Mouse (Mus musculus): ENCODE results near the gene Slc39a13.
"Not testable (repeated sequence)": the region's sequence is repeated elsewhere in the genome, so short reads cannot be mapped to it uniquely, and the experiment has no call there.

The Slc39a13 gene

DNA sequence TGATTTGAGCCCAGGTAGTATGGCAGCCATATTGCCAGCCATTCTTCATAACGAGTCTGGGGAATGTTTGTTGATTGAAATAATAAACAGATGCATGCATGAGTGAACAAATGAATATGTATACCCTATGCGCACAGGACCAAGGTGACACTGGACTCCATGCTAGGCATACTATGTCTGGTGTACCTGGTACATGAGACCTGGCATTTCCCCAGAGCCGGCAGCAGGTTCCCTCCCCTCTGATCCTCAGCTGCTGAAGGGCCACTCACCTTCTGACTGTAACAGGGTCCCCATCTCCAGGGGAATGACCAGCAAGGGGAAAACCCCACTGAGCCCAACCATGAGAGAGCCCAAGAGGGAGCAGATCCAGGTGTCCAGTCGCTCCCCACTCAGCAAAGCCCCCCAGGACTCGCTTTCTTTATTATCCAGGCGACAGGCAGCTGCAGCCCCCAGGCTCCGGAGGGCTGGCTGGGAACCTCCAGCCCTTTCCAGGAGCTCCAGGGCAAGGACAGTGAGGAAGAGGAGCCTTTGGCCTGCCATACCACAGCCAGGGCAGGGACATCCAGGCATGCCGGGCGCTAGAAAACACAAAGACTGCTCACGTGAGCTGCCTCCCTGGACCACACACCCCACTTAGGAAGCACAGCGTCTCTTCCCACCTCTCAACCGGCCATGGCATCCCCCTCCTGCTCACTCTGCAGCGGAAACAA lies 1.9 kb downstream of the Slc39a13 start:
- in situ Hi-C loops (cut with MseI, MboI), result no loop called here

DNA sequence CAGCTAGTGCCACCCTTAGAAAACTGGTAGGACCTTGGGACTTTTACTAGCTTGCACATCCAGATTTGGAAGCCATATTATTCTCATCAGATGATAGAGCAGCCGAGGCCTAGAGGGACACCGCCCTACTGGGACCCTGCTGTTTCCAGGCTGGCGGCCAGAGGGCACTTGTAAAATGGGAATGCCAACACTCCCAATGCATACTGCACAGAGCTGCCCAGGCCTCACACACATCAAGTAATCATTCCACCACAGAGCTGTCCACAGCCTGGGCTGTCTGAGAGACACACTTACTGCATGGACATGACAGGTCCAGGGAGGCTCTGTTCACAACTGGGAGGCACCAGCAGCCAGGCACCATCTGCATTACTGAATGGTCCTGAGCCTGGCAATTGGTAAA lies 3.8 kb downstream of the Slc39a13 start:
- in situ Hi-C loops (cut with MseI, MboI), result no loop called here

DNA sequence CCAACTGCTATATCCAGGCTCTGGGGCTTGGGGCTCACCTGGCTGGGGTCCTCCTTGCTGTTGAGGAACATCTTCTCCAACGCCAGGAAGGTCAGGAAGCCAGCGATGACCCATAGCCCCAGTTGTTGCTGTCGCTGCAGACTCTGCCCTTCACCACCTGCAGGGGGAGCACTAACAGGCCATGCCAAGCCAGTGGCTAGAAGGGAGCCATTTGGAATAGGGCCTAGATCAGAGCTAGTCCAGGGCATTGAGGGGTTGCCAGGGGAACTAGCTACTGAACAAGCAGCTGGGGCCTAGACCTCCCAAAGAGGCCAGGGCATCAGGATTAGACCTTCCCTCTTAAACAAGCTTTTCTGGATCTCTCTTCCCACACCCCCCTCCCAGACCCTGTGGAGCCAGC lies 4.7 kb downstream of the Slc39a13 start:
- in situ Hi-C loops (cut with MseI, MboI), result no loop called here

DNA sequence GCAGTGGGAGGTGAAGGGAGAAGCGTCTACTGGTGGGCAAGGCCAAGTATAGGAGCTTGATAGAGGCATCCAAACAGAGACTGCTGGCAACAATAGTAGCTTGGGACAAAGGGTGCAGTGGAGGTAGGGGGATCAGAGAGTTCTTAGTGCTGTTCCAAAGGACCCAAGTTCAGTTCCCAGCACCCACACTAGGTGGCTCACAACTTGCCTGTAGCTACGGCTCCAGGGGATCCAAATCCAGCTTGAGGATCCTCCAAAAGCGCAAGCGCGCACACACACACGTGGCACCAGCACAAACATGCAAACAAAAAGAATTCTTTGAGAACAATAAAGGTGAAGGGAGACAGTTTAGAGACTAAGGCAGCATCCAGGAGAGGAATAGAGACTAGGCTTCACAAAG lies 6.0 kb downstream of the Slc39a13 start:
- in situ Hi-C loops (cut with MseI, MboI), result no loop called here

DNA sequence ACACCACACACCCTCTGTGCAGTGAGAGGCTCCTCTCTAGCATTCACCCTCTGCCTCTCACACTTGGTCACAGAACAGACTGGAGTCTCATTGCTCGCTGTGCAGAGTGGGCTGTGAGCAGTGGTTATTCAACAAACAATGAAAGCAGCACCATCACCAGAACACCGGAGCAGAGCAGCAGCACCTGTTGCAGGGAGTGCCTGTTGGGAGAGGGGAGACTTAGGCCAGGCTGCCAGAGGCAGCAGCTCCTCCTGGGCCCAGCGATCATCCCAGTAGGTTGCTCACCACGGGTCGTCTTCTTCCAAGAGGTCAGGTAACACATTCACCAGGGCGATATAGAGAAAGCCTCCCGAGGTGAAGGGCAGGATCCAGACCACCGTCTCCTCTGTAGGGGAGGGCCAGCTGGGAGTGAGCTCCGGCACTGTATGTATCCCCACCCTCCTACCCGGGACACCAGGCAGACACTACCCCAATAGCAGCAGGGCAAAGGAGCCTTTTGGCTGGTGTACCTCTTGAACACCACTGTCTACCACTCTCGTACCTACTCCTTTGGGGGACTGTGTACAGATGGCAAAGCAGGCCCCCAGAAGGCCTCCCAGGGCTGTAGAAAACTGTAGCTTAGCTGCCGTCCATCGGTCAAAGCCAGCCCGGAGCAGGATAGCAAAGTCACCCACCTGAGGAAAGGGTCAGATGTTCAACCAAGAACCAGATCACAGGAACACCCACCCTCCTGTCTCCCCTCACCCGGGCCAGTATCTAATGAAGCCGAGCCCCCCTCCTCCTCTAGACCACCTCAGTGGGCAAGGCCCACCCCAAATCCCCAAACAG lies 7.2 kb downstream of the Slc39a13 start:
- in situ Hi-C loops (cut with MseI, MboI), result no loop called here

DNA sequence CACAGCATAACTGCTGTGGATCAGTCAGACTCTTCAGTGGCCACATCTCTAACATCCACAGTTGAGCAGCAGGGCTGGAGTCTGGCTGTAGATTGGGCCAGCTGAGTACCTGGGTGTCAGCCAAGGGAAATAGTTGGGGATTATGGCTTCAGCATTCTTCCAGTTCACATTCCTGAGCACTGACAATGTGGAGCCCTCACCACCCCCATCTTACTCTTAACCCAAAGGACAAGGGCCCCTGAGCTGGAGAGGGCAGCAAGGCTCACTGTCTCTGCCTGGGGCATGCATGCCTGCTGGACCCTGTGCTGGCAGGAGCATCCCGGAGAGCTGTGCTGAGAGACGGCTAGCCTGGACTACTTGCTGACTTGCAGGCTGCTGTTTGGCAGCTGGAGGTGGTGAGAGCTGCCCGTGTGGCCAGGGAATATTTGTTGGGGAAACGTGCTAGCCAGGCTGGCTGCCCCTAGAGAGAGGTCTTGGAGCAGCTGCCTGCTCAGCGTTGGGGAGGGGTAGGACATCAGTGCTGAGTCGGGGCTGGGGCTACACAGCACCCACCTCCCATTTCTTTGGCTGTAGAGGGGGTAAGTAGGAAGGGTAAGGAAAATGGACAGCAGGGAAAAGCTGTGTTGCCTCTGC lies 8.3 kb downstream of the Slc39a13 start:
- in situ Hi-C loops (cut with MseI, MboI), result no loop called here

DNA sequence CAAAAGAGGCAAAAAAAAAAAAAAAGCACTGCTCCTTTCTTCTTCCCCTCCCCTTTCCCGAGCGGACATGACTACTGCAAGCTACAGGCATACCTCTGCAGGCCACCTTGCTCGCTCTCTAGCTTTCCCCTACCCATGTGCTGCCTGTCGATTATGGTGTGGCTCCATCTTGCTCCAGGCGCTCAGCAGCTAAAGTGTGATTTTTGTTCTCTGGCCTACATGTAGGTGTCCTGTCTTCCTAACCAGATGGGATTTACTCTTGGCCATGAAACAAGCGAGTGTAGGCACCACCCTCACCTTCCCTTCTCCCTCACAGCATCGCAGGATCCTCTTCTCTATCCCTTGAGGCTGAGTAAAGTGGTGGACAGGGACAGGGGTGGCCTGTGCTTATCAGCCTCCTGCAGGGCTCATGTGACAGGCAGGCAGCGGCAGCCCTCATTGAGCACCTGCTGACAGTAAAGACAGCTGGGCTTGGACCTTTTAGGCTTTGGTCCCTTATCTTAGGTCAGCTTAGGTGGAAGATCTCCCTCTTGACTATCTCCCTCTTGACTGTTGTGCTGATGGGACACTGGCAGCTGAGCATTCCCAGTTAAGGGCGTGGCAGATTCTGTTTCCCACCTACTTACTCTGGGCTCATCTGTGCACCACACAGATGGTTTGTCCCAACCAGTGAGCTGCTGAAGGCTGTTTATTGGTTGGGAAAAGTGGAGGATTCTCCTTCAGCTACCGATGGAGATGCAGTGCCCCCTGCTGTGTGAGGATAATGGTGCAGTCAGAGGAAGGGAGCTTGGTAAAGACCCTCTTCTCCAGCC lies 9.5 kb downstream of the Slc39a13 start:
- in situ Hi-C loops (cut with MseI, MboI), result no loop called here

DNA sequence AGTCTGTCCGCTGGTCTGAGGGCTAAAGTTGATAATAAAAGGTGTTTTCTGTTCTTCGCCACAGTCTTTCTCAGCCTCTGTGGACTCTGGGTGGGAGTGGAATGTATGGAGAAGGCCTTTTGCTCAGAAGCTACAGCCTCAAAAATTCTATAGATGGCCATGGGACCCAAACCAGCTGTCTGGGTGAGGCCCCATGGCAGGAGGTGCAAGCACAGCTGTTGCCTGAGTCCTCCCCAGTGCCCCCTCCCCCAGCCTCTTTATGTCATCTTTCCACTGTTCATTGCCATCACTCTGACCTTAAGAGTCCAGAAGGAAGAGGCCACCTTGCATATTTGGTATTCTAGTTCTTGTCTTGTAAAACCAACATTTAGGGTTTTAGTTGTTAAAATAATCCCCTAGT lies 10.8 kb downstream of the Slc39a13 start:
- in situ Hi-C loops (cut with MseI, MboI), result no loop called here

DNA sequence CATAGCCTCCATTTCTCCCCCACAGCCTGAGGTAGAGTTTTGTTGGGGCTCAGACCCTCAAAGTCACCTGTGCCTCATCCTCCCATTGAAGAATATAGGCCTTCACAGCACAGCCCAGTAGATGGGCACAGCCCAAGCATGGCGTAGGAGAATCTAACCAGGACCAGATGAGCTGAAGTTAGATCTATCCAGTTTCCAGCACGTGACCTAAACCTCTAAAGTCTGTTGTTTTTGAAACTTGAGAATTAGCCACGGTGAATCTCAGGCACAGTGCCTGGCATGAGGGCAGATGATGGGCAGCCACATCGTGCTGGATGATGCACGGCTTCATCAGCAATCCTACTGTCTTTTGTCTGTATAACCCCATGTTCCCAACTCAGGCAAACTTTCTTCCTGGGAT lies 11.8 kb downstream of the Slc39a13 start:
- in situ Hi-C loops (cut with MseI, MboI), result no loop called here

DNA sequence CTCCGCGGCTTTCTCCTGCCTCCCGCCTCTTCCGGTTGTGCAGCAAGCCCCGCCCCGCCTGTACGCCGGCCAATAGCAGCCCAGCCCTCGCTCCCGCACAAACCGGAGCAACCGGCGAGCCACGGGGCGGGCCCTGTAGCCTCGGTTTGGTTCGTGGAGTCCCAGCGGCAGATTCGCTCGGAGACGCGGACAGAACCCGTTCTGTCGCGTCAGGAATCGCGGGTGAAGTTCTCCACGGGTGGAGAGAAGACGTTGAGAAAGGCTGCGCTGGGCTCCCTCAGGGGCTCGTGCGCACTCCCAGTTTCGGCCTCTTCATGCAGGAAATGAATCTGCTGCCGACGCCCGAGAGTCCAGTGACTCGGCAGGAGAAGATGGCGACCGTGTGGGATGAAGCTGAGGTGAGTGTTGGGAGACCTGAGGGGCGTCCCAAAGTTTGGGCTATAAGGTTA lies 16.3 kb downstream of the Slc39a13 start, which contains the start of gene Psmc3:
Gene Psmc3 (plus strand): TSS at position 76 of the 449 bp plus-strand sequence.
- in situ Hi-C loops (cut with MseI, MboI), result no loop called here

DNA sequence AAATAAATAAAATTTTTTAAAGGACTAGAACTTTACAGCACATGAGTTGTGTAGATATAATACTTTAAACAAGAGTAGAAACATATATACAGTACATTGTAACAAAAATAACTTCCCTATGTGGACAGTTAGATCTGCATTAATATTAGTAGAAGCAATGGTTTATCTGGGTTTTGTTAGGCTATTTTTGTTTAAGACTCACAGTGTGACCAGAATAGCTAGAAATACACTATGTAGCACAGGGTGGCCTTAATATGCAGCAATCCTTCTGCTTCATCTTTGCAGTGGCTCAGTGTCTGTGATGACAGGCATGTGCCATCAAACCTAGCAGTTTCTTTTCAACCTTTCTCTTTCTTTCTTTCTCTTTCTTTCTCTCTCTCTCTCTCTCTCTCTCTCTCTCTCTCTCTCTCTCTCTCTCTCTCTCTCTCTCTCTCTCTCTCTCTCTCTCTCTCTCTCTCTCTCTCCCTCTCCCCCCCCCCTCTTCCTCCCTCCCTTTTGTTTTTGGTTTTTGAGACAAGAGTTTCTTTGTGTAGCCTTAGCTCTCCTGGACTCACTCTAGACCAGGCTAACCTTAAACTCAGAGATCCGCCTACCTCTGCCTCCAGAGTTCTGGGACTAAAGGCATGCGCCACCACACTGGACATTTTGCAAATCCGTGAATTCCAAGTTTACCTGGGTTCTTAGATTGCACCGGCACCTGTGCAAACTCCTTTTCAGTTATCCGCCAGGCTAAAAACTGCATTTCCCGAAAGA lies 16.9 kb downstream of the Slc39a13 start:
- in situ Hi-C loops (cut with MseI, MboI), result no loop called here

DNA sequence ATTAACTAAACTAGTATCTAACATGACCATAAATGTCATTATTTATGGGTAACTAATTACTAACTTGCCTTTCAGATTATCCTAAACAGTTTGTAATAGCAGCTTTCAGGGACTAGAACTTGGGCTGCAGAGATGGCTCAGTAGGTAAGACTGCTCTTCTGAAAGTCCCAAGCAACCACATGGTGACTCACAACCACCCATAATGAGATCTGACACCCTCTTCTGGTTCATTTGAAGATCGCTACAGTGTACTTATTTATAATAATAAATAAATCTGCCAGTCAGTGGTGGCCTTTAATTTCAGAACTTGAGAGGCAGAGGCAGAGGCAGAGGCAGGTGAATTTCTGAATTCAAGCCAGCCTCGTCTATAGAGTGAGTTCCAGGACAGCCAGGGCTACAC lies 17.5 kb downstream of the Slc39a13 start:
- in situ Hi-C loops (cut with MseI, MboI), result no loop called here

DNA sequence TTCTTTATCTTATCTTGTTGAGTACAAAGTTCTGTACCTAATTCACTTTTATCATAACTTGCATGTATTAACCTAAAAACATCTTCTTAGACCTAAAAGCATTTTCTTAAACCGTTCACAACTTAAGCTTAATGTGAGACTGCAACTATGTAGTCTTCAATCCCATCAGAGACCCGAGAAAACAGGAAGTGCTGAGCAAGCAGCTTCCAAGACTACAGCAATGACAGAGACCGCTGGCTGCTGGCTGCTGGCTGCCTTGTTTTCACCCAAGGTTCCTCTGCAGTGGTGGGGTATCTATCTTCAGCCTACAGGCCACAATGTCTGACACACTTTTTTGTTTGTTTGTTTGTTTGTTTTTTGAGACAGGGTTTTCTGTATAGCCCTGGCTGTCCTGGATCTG lies 18.3 kb downstream of the Slc39a13 start:
- in situ Hi-C loops (cut with MseI, MboI), result no loop called here

DNA sequence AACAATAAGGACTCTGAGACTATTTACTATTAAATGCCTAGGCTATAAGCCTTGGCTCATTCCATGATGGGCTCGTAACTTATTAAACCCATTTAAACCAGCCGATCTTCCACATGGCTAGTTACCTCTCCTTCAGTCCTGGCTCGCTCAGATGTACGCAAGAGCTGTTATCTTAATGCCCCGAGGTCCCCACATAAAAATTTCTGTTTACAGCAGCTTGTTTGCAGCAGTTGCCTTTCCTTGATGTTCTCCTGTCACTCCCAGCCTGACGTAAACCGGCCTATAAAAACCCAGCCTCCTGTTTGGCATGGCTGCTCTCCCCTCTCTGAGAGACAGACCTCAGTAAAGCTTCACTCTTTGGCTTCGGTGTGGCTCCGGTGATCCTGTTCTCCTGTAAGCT lies 22.9 kb downstream of the Slc39a13 start:
- in situ Hi-C loops (cut with MseI, MboI), result no loop called here

DNA sequence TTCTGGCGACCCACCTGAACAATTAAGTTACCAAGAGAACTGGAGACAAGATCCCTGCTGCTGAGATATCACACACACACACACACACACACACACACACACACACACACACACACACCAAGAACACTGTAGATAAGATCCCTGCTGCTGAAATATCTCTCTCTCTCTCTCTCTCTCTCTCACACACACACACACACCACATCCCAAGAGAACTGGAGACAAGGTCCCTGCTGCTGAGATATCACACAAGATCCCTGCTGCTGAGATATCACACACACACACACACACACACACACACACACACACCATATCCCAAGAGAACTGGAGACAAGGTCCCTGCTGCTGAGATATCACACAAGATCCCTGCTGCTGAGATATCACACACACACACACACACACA lies 24.4 kb downstream of the Slc39a13 start:
- in situ Hi-C loops (cut with MseI, MboI), result not testable (repeated sequence)

DNA sequence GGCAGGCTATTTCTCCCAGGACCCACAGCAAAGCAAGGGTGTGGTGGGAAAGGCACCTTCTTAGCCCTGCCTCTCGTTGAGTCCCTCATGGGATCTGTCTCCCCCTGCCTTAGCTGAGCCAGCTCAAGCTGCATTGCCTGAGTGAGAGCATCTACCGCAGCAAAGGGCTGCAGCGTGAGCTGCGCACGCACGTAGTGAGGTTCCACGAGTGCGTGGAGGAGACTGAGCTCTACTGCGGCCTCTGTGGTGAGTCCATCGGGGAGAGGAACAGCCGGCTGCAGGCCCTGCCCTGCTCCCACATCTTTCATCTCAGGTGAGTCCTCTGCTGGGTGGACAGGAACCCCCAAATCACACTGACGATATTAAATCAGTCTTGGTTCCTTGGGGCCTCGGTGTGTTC lies 25.5 kb downstream of the Slc39a13 start:
- in situ Hi-C loops (cut with MseI, MboI), result no loop called here

DNA sequence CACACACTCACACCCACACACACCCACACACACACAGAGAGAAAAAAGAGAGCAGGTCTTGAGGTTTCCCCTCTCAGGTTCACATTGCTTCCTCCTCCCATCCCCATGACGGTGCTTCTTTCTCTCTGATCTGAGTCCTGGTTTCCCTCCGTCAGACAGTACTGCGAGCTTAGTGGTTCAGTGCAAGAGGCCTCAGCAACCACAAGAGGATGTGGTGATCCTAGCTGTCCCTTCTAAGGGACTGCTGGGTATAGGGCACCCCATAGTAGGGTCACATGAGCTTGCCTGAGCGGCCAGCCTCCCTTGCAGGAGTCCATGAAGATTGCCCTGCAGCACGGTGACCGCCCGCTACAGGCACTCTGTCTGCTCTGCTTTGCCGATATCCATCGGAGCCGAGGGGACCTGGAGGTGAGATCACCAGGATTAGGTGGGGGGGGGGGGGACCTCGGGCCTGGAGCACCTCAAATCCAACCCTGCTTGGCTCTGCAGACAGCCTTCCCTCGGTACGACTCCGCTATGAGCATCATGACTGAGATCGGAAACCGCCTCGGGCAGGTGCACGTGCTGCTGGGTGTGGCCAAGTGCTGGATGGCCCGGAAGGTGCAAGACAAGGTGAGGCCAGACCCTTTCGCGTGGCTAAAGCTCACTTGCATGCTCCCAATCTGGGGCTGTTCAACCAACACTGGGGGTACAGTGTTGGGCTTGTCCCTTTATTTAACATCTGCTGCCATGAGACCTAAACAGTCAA lies 27.4 kb downstream of the Slc39a13 start:
- in situ Hi-C loops (cut with MseI, MboI), result no loop called here

DNA sequence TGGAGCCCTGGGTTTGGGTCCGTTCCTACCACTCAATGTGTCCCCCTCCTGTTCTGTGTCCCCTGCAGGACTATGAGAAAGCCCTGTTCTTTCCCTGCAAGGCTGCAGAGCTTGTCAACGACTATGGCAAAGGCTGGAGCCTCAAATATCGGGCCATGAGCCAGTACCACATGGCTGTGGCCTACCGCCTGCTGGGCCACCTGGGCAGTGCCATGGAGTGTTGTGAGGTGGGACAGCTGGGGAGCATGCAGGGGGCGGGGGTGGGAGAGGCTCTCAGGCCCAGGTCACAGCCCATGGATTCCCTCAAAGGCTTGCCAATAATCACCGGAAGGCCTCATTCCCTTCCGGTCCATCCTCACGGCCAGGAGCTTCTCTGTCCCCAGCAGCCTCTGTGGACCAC lies 28.4 kb downstream of the Slc39a13 start:
- in situ Hi-C loops (cut with MseI, MboI), result no loop called here

DNA sequence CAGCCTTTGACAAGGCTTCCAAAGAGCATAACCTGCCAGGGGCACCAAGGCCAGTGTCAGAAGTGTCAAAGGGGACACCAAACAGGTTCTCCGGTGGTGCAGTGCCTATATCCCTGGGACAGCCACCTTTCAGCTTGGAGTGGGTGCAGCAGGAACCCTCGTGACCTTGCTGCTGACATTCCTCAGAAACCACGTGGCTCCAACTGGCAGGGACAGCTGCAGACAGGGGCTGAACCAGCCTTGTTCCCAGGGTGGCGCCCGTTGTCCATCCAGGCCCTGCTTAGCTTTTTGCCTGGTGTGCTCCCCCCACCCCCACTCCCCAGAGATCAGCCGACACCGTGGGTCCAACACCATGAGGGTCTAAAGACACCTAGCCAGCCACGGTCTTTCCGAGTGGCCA lies 34.8 kb downstream of the Slc39a13 start, which contains the start of gene Rapsn:
Gene Rapsn (plus strand): TSS at position 236 of the 400 bp plus-strand sequence.
- in situ Hi-C loops (cut with MseI, MboI), result no loop called here

DNA sequence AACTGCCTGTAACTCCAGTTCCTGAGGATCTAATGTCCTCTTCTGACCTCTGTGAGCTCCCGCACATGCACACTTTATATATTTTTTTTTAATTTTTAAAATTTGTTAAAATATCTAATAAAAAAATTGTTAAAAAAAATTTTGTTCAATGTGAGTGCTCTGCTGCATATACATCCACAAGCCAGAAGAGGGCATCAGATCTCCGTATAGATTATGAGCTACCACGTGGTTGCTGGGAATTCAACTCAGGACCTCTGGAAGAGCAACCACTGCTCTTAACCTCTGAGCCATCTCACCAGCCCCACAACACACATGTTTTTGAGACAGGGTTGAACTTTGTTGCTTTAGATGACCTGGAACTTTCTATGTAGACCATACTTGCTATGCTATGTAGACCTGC lies 37.2 kb downstream of the Slc39a13 start:
- in situ Hi-C loops (cut with MseI, MboI), result no loop called here
